Mouse (Mus musculus) forebrain, embryonic 14.5 days (tissue): ENCODE measurements at regions not wholly inside any gene's neighbourhood (a gene's known extent, or its start where the extent isn't known, plus 50 kb on each side); places are given as distances from the start of the nearest gene placed in this dataset.

Experiments used
- ATAC-seq: fragments of 200-750 bp; cut with Nextera tagmentation; 2 replicates; pipeline ENCODE4 v1.8.0; 2017; ENCODE audit warnings: mild to moderate bottlenecking, moderate library complexity
- DNase-seq: peaks from one replicate; pipeline ENCODE4 v3.0.0-alpha.2; 2015; ENCODE audit warnings: low spot score
- H3K27ac ChIP-seq: fragments of 300-500 bp; sonication (generic); 2 replicates; pipeline ENCODE4 v1.5.1; 2014; ENCODE audit warnings: low read depth, mild to moderate bottlenecking, control low read depth, low read length, moderate library complexity
- H3K27me3 ChIP-seq: fragments of 300-500 bp; sonication (generic); replicated peaks from 2 replicates; pipeline ENCODE4 v1.6.1; 2014; ENCODE audit warnings: low read length, control low read depth, mixed read lengths; ENCODE audit not compliant: control insufficient read depth, insufficient read depth
- H3K36me3 ChIP-seq: fragments of 300-500 bp; sonication (generic); 2 replicates; pipeline ENCODE4 v1.6.1; 2014; ENCODE audit warnings: low read length, control low read depth; ENCODE audit not compliant: control insufficient read depth, insufficient read depth
- H3K4me1 ChIP-seq: fragments of 300-500 bp; sonication (generic); 2 replicates; pipeline ENCODE4 v1.6.1; 2014; ENCODE audit warnings: antibody characterized with exemption, low read length, control low read depth; ENCODE audit not compliant: control insufficient read depth, insufficient read depth
- H3K4me2 ChIP-seq: fragments of 300-500 bp; sonication (generic); 2 replicates; pipeline ENCODE4 v1.6.1; 2014; ENCODE audit warnings: mild to moderate bottlenecking, control low read depth, low read length
- H3K4me3 ChIP-seq: fragments of 300-500 bp; sonication (generic); 2 replicates; pipeline ENCODE4 v1.5.1; 2014; ENCODE audit warnings: low read depth, low read length, control low read depth
- H3K9ac ChIP-seq: fragments of 300-500 bp; sonication (generic); 2 replicates; pipeline ENCODE4 v1.6.1; 2014; ENCODE audit warnings: mild to moderate bottlenecking, low read length, control low read depth, moderate library complexity
- H3K9me3 ChIP-seq: fragments of 300-500 bp; sonication (generic); replicated peaks from 2 replicates; pipeline ENCODE4 v1.6.1; 2016; ENCODE audit warnings: low read length, control low read depth, mixed read lengths; ENCODE audit not compliant: control insufficient read depth
- WGBS: fragments of 180-500 bp; shearing (Covaris S2); extraction: QIAGEN DNeasy Blood & Tissue Kit; methylation state at CpG from one replicate; pipeline ENCODE4 v1.1.7; 2014; 5-methylcytosine and 5-hydroxymethylcytosine counted together

- Histone ChIP-seq H3K27ac (no peak overlapping the region), H3K4me2 (no peak overlapping the region), H3K9ac (no peak overlapping the region), H3K4me1 (no peaks in the 10 kb centered on the region), H3K4me3 (no peak overlapping the region), H3K9me3 (no peaks in the 10 kb centered on the region; the same call in 1 of the 2 replicates), H3K36me3 (no peaks in the 10 kb centered on the region), H3K27me3 (no peaks in the 10 kb centered on the region)
- WGBS: 79% methylated on average over 5 of the region's 5 CpGs
- ATAC-seq (no peak), DNase-seq (no peak)
Observed at GRCm38 (mm10) chr6:127207308-127207707, 55.3 kb upstream of the Ccnd2 start.

GRCm38 (mm10) chr6:127213355-127213754 lies 61.4 kb upstream of the Ccnd2 start:
- Histone ChIP-seq H3K4me1 (no peaks in the 10 kb centered on the region), H3K4me2 (no peak overlapping the region), H3K9ac (no peak overlapping the region), H3K9me3 (no peaks in the 10 kb centered on the region; the same call in 1 of the 2 replicates), H3K27ac (no peak overlapping the region), H3K27me3 (no peaks in the 10 kb centered on the region), H3K4me3 (no peak overlapping the region), H3K36me3 (no peaks in the 10 kb centered on the region)
- ATAC-seq (no peak), DNase-seq (no peak)
- 93% methylated on average over 3 of the region's 3 CpGs for WGBS

DNA sequence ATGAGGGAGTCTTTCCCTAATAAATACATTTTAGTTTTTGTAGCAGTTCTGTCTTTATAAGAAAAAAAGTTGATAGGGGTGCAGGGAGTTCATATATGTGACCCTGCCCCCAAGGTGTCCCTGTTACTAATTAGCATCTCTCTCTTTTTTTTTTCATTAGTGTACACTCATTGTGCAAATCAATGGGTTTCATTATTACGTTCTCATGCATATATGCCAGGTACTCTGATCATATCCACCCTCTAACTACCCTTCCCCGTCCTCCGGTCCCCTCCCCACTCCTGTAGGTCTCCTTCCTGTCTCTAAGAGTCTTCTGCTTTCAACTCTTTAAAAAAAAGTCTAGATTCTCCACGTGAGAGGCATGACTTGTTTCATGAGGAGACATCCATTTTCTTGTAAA lies 63.9 kb upstream of the Ccnd2 start:
- H3K4me3 ChIP-seq: no peak overlapping the region
- H3K4me2 ChIP-seq: no peak overlapping the region
- H3K9me3 ChIP-seq: no peaks in the 10 kb centered on the region
- no peaks in the 10 kb centered on the region for H3K36me3 ChIP-seq
- H3K9ac ChIP-seq: no peak overlapping the region
- no peak for ATAC-seq
- WGBS: 73% methylated on average over 4 of the region's 4 CpGs
- no peaks in the 10 kb centered on the region for H3K4me1 ChIP-seq
- no peak overlapping the region for H3K27ac ChIP-seq
- H3K27me3 ChIP-seq: no peaks in the 10 kb centered on the region
- no peak for DNase-seq

DNA sequence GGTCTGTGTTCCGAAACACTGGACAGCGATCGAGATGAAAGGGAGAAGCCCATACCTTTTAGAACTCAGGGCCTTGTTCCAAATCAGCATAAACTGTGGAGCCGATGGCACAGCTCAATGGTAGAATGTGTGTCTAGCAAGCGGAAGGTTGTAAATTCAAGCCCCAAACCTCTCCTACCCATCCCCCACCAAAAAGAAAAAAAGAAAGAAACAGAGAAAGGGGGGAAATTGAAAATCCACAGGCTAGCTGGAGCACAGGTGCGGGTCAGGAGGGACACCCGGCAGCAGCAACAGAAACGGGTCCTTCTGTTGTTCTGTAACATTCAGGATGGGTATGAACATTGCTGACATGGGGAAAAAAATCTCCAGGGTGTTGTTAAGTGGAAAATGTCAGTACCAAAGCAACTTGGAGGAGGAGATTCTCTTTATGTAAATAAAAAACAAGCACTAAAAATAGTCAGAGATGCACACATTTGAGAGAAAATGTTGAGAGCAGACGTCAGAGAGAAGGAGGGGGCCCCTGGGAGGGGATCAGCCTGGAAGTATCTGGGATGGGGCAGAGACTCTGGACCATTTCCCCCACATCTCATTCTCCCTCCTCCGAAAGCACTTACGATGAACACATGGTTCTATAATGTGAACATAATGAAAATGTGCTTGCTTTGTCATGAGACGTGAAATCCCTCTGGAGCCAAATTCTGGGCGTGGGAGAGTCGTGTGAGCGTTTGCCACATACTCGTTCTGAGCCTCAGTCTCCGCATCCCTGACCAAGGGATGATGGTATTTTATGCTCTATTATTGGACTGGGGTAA lies 66.8 kb upstream of the Ccnd2 start:
- DNase-seq (no peak), ATAC-seq (no peak)
- no peak overlapping the region for H3K9ac ChIP-seq
- no peaks in the 10 kb centered on the region for H3K27me3 ChIP-seq
- H3K9me3 ChIP-seq: no peaks in the 10 kb centered on the region
- H3K27ac ChIP-seq: no peak overlapping the region
- H3K4me1 ChIP-seq: no peaks in the 10 kb centered on the region
- no peak overlapping the region for H3K4me3 ChIP-seq
- no peaks in the 10 kb centered on the region for H3K36me3 ChIP-seq
- WGBS: 78% methylated on average over 17 of the region's 17 CpGs
- H3K4me2 ChIP-seq: no peak overlapping the region

- 80% methylated on average over 7 of the region's 7 CpGs for WGBS
- H3K36me3 ChIP-seq: no peaks in the 10 kb centered on the region
- H3K4me3 ChIP-seq: no peak overlapping the region
- H3K27me3 ChIP-seq: no peaks in the 10 kb centered on the region
- H3K9me3 ChIP-seq: no peaks in the 10 kb centered on the region
- no peak overlapping the region for H3K27ac ChIP-seq
- no peak for DNase-seq
- H3K4me1 ChIP-seq: no peaks in the 10 kb centered on the region
- no peak overlapping the region for H3K4me2 ChIP-seq
- H3K9ac ChIP-seq: no peak overlapping the region
- ATAC-seq: no peak
Observed at GRCm38 (mm10) chr6:127219446-127219802, 67.4 kb upstream of the Ccnd2 start.

- Histone ChIP-seq H3K9me3 (no peaks in the 10 kb centered on the region), H3K27ac (no peak overlapping the region), H3K36me3 (no peaks in the 10 kb centered on the region), H3K4me2 (no peak overlapping the region), H3K4me3 (no peak overlapping the region), H3K9ac (no peak overlapping the region), H3K27me3 (no peaks in the 10 kb centered on the region), H3K4me1 (no peaks in the 10 kb centered on the region)
- ATAC-seq (no peak), DNase-seq (no peak)
- WGBS: 86% methylated on average over 5 of the region's 5 CpGs
Observed at GRCm38 (mm10) chr6:127226242-127226983, 74.4 kb upstream of the Ccnd2 start.

DNA sequence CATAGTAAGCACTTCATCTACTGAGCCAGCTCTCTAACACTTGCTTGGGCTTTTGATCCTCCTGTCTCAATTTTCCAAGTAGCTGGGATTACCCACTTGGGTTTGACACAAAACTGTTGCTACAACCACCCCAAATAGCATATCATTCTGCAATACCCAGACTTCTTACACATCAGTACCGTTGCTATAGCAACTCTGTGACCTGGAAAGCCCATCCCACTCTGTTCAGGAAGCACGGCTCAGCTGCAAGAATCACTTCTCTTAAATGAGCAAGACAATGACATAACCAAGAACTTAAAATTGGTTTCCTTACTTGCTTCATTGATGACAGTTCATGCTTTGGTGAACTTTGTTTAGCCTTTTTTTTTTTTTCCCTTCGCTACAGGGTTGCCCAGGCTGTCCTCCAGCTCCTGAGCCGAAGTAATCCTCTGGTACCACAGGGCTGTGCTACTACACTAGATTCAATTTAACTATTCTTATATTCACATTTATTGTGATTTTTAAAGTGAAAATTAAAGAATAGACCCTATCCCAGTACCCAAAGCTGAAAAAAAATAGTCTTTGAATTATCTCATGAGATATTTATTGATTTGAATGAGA lies 84.6 kb upstream of the Ccnd2 start:
- 69% methylated on average over 4 of the region's 4 CpGs for WGBS
- ATAC-seq (no peak), DNase-seq (peak; percentile 14)
- Histone ChIP-seq H3K27ac (no peak overlapping the region), H3K9me3 (no peaks in the 10 kb centered on the region), H3K4me2 (no peak overlapping the region), H3K27me3 (no peaks in the 10 kb centered on the region), H3K4me3 (no peak overlapping the region), H3K36me3 (no peaks in the 10 kb centered on the region), H3K9ac (no peak overlapping the region), H3K4me1 (no peaks in the 10 kb centered on the region)

- no peak overlapping the region for H3K27ac ChIP-seq
- no peaks in the 10 kb centered on the region for H3K36me3 ChIP-seq
- no peaks in the 10 kb centered on the region for H3K27me3 ChIP-seq
- H3K4me1 ChIP-seq: no peaks in the 10 kb centered on the region
- no peak overlapping the region for H3K9ac ChIP-seq
- no peak for ATAC-seq
- no peak overlapping the region for H3K4me2 ChIP-seq
- H3K9me3 ChIP-seq: no peaks in the 10 kb centered on the region
- no peak for DNase-seq
- WGBS: 94% methylated on average over 12 of the region's 12 CpGs
- H3K4me3 ChIP-seq: no peak overlapping the region
Observed at GRCm38 (mm10) chr6:127237168-127237567, 85.2 kb upstream of the Ccnd2 start.
